Mouse (Mus musculus) lung, postnatal 25 days (tissue): ENCODE data around the gene Mcu.

Experiments
- DNase-seq: peaks from one replicate; pipeline ENCODE4 v3.0.0; 2022; ENCODE audit warnings: low spot score

The Mcu gene

GRCm38 (mm10) chr10:59490920-59491319 is 125.6 kb downstream of the Mcu start:
- peak; percentile 22 for DNase-seq

- DNase-seq = no peak
Measured at GRCm38 (mm10) chr10:59489411-59489810, 127.1 kb downstream of the Mcu start.

GRCm38 (mm10) chr10:59487351-59487750 is 129.1 kb downstream of the Mcu start:
- DNase-seq = no peak

- no peak for DNase-seq
Measured at GRCm38 (mm10) chr10:59484318-59484717, 132.2 kb downstream of the Mcu start.

- no peak for DNase-seq
Measured at GRCm38 (mm10) chr10:59481381-59481780, 135.1 kb downstream of the Mcu start.

GRCm38 (mm10) chr10:59470451-59470850 is 146.0 kb downstream of the Mcu start:
- no peak for DNase-seq

GRCm38 (mm10) chr10:59467297-59467696 is 149.2 kb downstream of the Mcu start:
- no peak for DNase-seq

GRCm38 (mm10) chr10:59466626-59467025 is 149.9 kb downstream of the Mcu start:
- no peak for DNase-seq

- no peak for DNase-seq
Measured at GRCm38 (mm10) chr10:59465546-59465945, 150.9 kb downstream of the Mcu start.

- no peak for DNase-seq
Measured at GRCm38 (mm10) chr10:59462307-59462706, 154.2 kb downstream of the Mcu start.

- DNase-seq = no peak
Measured at GRCm38 (mm10) chr10:59459767-59460166, 156.7 kb downstream of the Mcu start.

- no peak for DNase-seq
Measured at GRCm38 (mm10) chr10:59454631-59455030, 161.9 kb downstream of the Mcu start.

- DNase-seq = peak; percentile 40
Measured at GRCm38 (mm10) chr10:59451839-59452238, 164.7 kb downstream of the Mcu start.

GRCm38 (mm10) chr10:59447546-59447945 is 168.9 kb downstream of the Mcu start:
- DNase-seq = no peak

GRCm38 (mm10) chr10:59446911-59447437 is 169.5 kb downstream of the Mcu start:
- no peak for DNase-seq

GRCm38 (mm10) chr10:59444635-59445034 is 171.9 kb downstream of the Mcu start:
- DNase-seq = no peak

GRCm38 (mm10) chr10:59444106-59444505 is 172.4 kb downstream of the Mcu start:
- DNase-seq = no peak

GRCm38 (mm10) chr10:59443212-59443611 is 173.3 kb downstream of the Mcu start:
- DNase-seq = peak; percentile 44

- no peak for DNase-seq
Measured at GRCm38 (mm10) chr10:59441735-59442134, 174.8 kb downstream of the Mcu start, which contains the start of gene Oit3. Oit3 (minus strand) TSS chr10:59441778.

GRCm38 (mm10) chr10:59440177-59440576 is 176.3 kb downstream of the Mcu start:
- no peak for DNase-seq

- DNase-seq = peak; percentile 69
Measured at GRCm38 (mm10) chr10:59439508-59439931, 177.0 kb downstream of the Mcu start.

- DNase-seq = no peak
Measured at GRCm38 (mm10) chr10:59438651-59439050, 177.8 kb downstream of the Mcu start.

GRCm38 (mm10) chr10:59435746-59436145 is 180.7 kb downstream of the Mcu start:
- DNase-seq = no peak

GRCm38 (mm10) chr10:59430701-59431218 is 185.7 kb downstream of the Mcu start:
- DNase-seq = no peak
